Mouse (Mus musculus): ENCODE measurements around the gene Fancg. TPM values are rescaled to one million over a fixed set of nuclear protein-coding genes. Genes with fewer than 3 reads are reported as not detected.

The Fancg gene
- polyA plus RNA-seq, 2 experiments, result 20.4 to 31.3 TPM

DNA sequence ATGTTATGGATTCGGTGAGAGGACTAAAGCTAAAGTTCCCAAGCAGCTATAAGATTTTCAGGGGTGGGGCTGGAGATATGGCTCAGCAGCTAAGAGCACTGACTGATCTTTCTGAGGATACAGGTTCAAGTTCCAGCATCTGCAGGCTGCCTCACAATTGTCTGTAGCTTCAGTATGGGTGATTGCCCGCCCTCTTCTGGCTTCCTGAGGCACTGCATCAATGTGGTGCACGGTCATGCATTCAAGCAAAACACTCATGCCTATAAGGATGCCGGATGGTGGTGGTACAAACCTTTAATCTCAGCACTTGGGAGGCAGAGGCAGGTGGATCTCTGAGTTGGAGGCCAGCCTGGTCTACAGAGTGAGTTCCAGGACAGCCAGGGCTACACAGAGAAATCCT, 48.7 kb downstream of the Fancg start:
- ATAC-seq (ENCODE audit: low FRiP score, low read depth), result no peak
- no peak overlapping the region for H3K27ac ChIP-seq (replicated peaks; ENCODE audit: low read depth, low read length)
- peak; percentile 40 for DNase-seq (ENCODE audit: low spot score)
- H3K4me1 ChIP-seq (ENCODE audit: control insufficient read depth, insufficient read depth, low read length), result no peaks in the 10 kb centered on the region
- TF ChIP-seq POLR2A (IDR thresholded peaks at IDR 0.05; ENCODE audit: borderline replicate concordance, extremely low read depth, insufficient read depth, insufficient read length), result no peak
- no peaks in the 10 kb centered on the region for H3K27me3 ChIP-seq (ENCODE audit: control insufficient read depth, insufficient read depth, low read length)
- no peak overlapping the region for H3K9ac ChIP-seq (ENCODE audit: low read depth, low read length, severe bottlenecking)
- no peaks in the 10 kb centered on the region for H3K9me3 ChIP-seq (ENCODE audit: control insufficient read depth, low read length)
- no peak overlapping the region for H3K4me2 ChIP-seq (replicated peaks; ENCODE audit: low read depth, low read length, severe bottlenecking)
- H3K36me3 ChIP-seq (ENCODE audit: control insufficient read depth, insufficient read depth, low read length), result peaks cover 14% of the 10 kb centered on the region; the same call in 1 of the 2 replicates
- WGBS, result 33% methylated on average over 4 of the region's 4 CpGs
- no peak overlapping the region for H3K4me3 ChIP-seq (replicated peaks; ENCODE audit: low read length)

DNA sequence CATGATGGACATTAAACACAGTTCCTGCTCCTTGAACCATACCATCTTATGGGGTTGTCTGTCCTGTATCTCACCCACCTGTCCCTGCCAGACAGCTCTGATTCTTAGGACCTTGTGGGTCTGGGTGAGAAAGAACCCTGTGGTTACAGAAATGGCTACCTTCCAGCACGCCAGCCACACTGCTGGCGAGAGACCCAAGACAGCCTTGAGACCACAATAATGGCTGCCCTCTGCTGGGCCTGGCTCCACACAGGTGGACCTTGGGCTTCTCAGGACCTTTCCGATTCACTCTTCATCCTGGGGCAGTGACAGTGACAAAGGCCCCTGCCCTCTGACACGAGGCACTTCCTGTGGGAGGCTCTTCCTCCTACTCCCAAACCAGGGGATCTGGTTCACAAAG, 50.9 kb downstream of the Fancg start:
- no peak for TF ChIP-seq POLR2A (IDR thresholded peaks at IDR 0.05; ENCODE audit: borderline replicate concordance, extremely low read depth, insufficient read depth, insufficient read length)
- Histone ChIP-seq H3K36me3 (ENCODE audit: control insufficient read depth, insufficient read depth, low read length) (peaks cover 18% of the 10 kb centered on the region; the same call in 1 of the 2 replicates), H3K27me3 (ENCODE audit: control insufficient read depth, insufficient read depth, low read length) (no peaks in the 10 kb centered on the region), H3K4me2 (replicated peaks; ENCODE audit: low read depth, low read length, severe bottlenecking) (no peak overlapping the region), H3K4me1 (ENCODE audit: control insufficient read depth, insufficient read depth, low read length) (no peaks in the 10 kb centered on the region), H3K9me3 (ENCODE audit: control insufficient read depth, low read length) (no peaks in the 10 kb centered on the region), H3K9ac (ENCODE audit: low read depth, low read length, severe bottlenecking) (no peak overlapping the region), H3K4me3 (replicated peaks; ENCODE audit: low read length) (no peak overlapping the region), H3K27ac (replicated peaks; ENCODE audit: low read depth, low read length) (no peak overlapping the region)
- ATAC-seq (ENCODE audit: low FRiP score, low read depth) (no peak), DNase-seq (ENCODE audit: low spot score) (no peak)
- WGBS, result 65% methylated on average over 4 of the region's 4 CpGs

GRCm38 (mm10) chr4:42958942-42959341, 51.4 kb downstream of the Fancg start:
- no peaks in the 10 kb centered on the region for H3K9me3 ChIP-seq (ENCODE audit: control insufficient read depth, low read length)
- ATAC-seq (ENCODE audit: low FRiP score, low read depth) (no peak), DNase-seq (ENCODE audit: low spot score) (no peak)
- peaks cover 18% of the 10 kb centered on the region; the same call in 1 of the 2 replicates for H3K36me3 ChIP-seq (ENCODE audit: control insufficient read depth, insufficient read depth, low read length)
- H3K4me1 ChIP-seq (ENCODE audit: control insufficient read depth, insufficient read depth, low read length), result no peaks in the 10 kb centered on the region
- no peak for TF ChIP-seq POLR2A (IDR thresholded peaks at IDR 0.05; ENCODE audit: borderline replicate concordance, extremely low read depth, insufficient read depth, insufficient read length)
- WGBS, result 69% methylated on average over 8 of the region's 8 CpGs
- H3K27me3 ChIP-seq (ENCODE audit: control insufficient read depth, insufficient read depth, low read length), result no peaks in the 10 kb centered on the region
- H3K9ac ChIP-seq (ENCODE audit: low read depth, low read length, severe bottlenecking), result no peak overlapping the region
- H3K4me2 ChIP-seq (replicated peaks; ENCODE audit: low read depth, low read length, severe bottlenecking), result no peak overlapping the region
- no peak overlapping the region for H3K4me3 ChIP-seq (replicated peaks; ENCODE audit: low read length)
- no peak overlapping the region for H3K27ac ChIP-seq (replicated peaks; ENCODE audit: low read depth, low read length)

DNA sequence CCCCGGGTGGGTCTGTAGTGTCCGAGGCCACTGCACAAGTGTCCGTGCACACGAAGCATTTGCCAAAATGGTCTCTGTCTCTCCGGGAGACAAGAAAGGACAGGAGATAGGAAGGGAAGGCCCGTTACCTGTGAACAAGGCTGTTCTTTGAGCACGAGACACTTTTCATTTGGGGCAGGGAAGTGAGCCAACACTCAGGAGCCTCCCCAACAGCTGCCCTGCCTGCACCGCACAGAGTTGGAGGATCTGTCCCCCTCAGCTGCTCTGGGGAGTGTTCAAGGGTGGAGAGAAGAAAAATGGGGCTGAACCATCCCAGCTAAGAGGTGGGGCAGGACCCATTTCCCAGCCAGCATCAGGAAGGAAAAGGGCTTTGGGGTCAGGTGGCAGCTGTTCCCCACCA, 52.3 kb downstream of the Fancg start:
- DNase-seq (ENCODE audit: low spot score) (no peak), ATAC-seq (ENCODE audit: low FRiP score, low read depth) (no peak)
- no peak for TF ChIP-seq POLR2A (IDR thresholded peaks at IDR 0.05; ENCODE audit: borderline replicate concordance, extremely low read depth, insufficient read depth, insufficient read length)
- H3K9me3 ChIP-seq (ENCODE audit: control insufficient read depth, low read length), result no peaks in the 10 kb centered on the region
- H3K36me3 ChIP-seq (ENCODE audit: control insufficient read depth, insufficient read depth, low read length), result peaks cover 18% of the 10 kb centered on the region; the same call in 1 of the 2 replicates
- no peak overlapping the region for H3K4me3 ChIP-seq (replicated peaks; ENCODE audit: low read length)
- no peak overlapping the region for H3K9ac ChIP-seq (ENCODE audit: low read depth, low read length, severe bottlenecking)
- H3K27ac ChIP-seq (replicated peaks; ENCODE audit: low read depth, low read length), result no peak overlapping the region
- H3K4me1 ChIP-seq (ENCODE audit: control insufficient read depth, insufficient read depth, low read length), result no peaks in the 10 kb centered on the region
- H3K27me3 ChIP-seq (ENCODE audit: control insufficient read depth, insufficient read depth, low read length), result no peaks in the 10 kb centered on the region
- H3K4me2 ChIP-seq (replicated peaks; ENCODE audit: low read depth, low read length, severe bottlenecking), result no peak overlapping the region
- WGBS, result 85% methylated on average over 8 of the region's 8 CpGs

DNA sequence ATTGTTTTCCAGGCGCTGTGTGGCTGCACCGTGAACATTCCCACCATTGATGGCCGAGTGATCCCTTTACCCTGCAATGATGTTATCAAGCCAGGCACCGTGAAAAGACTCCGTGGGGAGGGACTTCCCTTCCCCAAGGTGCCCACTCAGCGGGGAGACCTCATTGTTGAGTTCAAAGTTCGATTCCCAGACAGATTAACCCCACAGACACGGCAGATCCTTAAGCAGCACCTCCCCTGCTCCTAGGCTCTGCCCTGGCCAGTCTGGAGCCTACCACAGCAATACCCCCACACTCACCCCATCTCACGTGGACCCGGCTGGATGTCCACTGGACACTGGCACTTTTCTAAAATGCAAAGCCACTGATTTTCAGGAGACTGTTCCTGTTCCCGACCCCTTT, 53.0 kb downstream of the Fancg start:
- no peaks in the 10 kb centered on the region for H3K9me3 ChIP-seq (ENCODE audit: control insufficient read depth, low read length)
- H3K9ac ChIP-seq (ENCODE audit: low read depth, low read length, severe bottlenecking), result no peak overlapping the region
- no peak overlapping the region for H3K27ac ChIP-seq (replicated peaks; ENCODE audit: low read depth, low read length)
- H3K4me3 ChIP-seq (replicated peaks; ENCODE audit: low read length), result no peak overlapping the region
- H3K27me3 ChIP-seq (ENCODE audit: control insufficient read depth, insufficient read depth, low read length), result no peaks in the 10 kb centered on the region
- DNase-seq (ENCODE audit: low spot score) (no peak), ATAC-seq (ENCODE audit: low FRiP score, low read depth) (no peak)
- H3K4me1 ChIP-seq (ENCODE audit: control insufficient read depth, insufficient read depth, low read length), result no peaks in the 10 kb centered on the region
- TF ChIP-seq POLR2A (IDR thresholded peaks at IDR 0.05; ENCODE audit: borderline replicate concordance, extremely low read depth, insufficient read depth, insufficient read length), result no peak
- 84% methylated on average over 11 of the region's 11 CpGs for WGBS
- peaks cover 18% of the 10 kb centered on the region; the same call in 1 of the 2 replicates for H3K36me3 ChIP-seq (ENCODE audit: control insufficient read depth, insufficient read depth, low read length)
- H3K4me2 ChIP-seq (replicated peaks; ENCODE audit: low read depth, low read length, severe bottlenecking), result no peak overlapping the region

DNA sequence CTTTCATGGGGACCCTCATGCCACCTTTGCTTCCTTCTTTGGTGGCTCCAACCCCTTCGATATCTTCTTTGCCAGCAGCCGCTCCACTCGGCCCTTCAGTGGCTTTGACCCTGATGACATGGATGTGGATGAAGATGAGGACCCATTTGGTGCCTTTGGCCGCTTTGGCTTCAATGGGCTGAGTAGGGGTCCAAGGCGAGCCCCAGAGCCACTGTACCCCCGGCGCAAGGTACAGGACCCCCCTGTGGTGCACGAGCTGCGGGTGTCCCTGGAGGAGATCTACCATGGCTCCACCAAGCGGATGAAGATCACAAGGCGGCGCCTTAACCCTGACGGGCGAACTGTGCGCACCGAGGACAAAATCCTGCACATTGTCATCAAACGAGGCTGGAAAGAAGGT, 53.7 kb downstream of the Fancg start:
- Histone ChIP-seq H3K4me3 (replicated peaks; ENCODE audit: low read length) (no peak overlapping the region), H3K36me3 (ENCODE audit: control insufficient read depth, insufficient read depth, low read length) (peaks cover 18% of the 10 kb centered on the region; the same call in 1 of the 2 replicates), H3K9ac (ENCODE audit: low read depth, low read length, severe bottlenecking) (no peak overlapping the region), H3K27me3 (ENCODE audit: control insufficient read depth, insufficient read depth, low read length) (no peaks in the 10 kb centered on the region), H3K27ac (replicated peaks; ENCODE audit: low read depth, low read length) (no peak overlapping the region), H3K9me3 (ENCODE audit: control insufficient read depth, low read length) (no peaks in the 10 kb centered on the region), H3K4me2 (replicated peaks; ENCODE audit: low read depth, low read length, severe bottlenecking) (no peak overlapping the region), H3K4me1 (ENCODE audit: control insufficient read depth, insufficient read depth, low read length) (no peaks in the 10 kb centered on the region)
- TF ChIP-seq POLR2A (IDR thresholded peaks at IDR 0.05; ENCODE audit: borderline replicate concordance, extremely low read depth, insufficient read depth, insufficient read length), result no peak
- DNase-seq (ENCODE audit: low spot score) (no peak), ATAC-seq (ENCODE audit: low FRiP score, low read depth) (no peak)
- 91% methylated on average over 17 of the region's 17 CpGs for WGBS
